ENCODE assay signal across 9 mouse cellular contexts in the genomic region with DNA sequence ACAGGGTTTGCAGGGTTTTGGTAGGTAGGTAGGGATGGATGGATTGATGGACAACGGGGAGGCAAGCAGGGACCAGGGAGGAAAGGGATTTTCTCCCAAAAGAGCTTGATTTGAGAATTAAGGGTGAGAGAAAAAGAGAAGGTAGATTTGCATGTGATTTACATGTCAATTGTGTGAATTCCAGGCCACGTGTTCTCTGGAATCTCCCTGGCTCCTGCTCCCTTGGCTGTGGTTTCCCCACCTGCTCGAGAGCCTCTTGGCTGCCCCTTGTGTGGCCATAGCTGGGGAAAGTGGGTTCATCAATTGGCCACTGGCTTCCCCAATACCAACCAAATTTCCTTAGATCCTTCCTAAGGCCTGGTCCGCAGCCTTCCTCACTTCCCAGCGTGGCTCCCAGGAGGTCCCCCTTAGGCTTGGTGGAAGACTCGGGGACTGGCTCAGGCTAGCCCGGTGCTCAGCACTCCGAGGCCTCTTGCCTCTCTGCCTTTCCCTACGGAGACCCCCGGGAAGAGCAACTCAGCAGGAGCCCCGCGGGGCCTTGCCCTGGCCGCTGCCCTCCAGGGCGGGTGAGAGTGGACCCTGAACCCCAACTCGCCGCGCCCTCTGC. TPM values are rescaled to one million over a fixed set of nuclear protein-coding genes. Genes with fewer than 3 reads are reported as not detected.
DNase-seq lines count a peak whose midpoint lies in the region; ATAC-seq and TF ChIP-seq lines count a peak whose summit lies in the region.
"Had no signal": no experiment of that assay in that cellular context is flagged by ENCODE, and none has a peak within 500 bp of the region (broad histone marks: within the 10 kb centered on the region; RNA-seq: fewer than 3 reads in every experiment).

No protein-coding gene starts in this region.

- H3K4me2 ChIP-seq in liver, embryonic 13.5 days: peak overlapping the region; percentile 51

- peak overlapping the region; percentile 32 for H3K4me3 ChIP-seq in cerebellum, adult 2 months (replicated peaks; ENCODE audit: insufficient read depth, low read depth, low read length)
- peak overlapping the region; percentile 52 for H3K4me3 ChIP-seq in testis, adult 2 months (ENCODE audit: control insufficient read depth, low read depth, low read length)
- H3K4me3 ChIP-seq in liver, embryonic 13.5 days (replicated peaks): peak overlapping the region; percentile 37

- H3K4me1 ChIP-seq in cerebellum, adult 2 months (ENCODE audit: control insufficient read depth, insufficient read depth, low read length): no peaks in the 10 kb centered on the region
- H3K4me1 ChIP-seq in testis, adult 2 months (ENCODE audit: control insufficient read depth, insufficient read depth, low read length): peaks cover 12% of the 10 kb centered on the region
- peaks cover 40% of the 10 kb centered on the region for H3K4me1 ChIP-seq in liver, embryonic 13.5 days (replicated peaks)

- no peak for DNase-seq in cerebellum, adult 2 months
- DNase-seq in testis, postnatal 14 days (ENCODE audit: low spot score): no peak
- DNase-seq in liver, embryonic 13.5 days: no peak
- DNase-seq in right cerebral cortex, postnatal 10 days (ENCODE audit: low spot score in 2 of 2): no peak
- no peak for DNase-seq in ovary, postnatal 10 days (ENCODE audit: low spot score)
- DNase-seq in gastrocnemius, postnatal 14 days: no peak

- no peak for TF ChIP-seq POLR2A in cerebellum, adult 2 months (IDR thresholded peaks at IDR 0.05; ENCODE audit: borderline replicate concordance, insufficient read depth, low read length)
- no peak for TF ChIP-seq POLR2A in testis, adult 2 months (IDR thresholded peaks at IDR 0.05; ENCODE audit: control insufficient read depth, low read depth, low read length)

- no peaks in the 10 kb centered on the region for H3K27me3 ChIP-seq in cerebellum, adult 2 months (ENCODE audit: control insufficient read depth, insufficient read depth, low read length)
- H3K27me3 ChIP-seq in testis, adult 2 months (ENCODE audit: control insufficient read depth, insufficient read depth, low read length): no peaks in the 10 kb centered on the region
- H3K27me3 ChIP-seq in liver, embryonic 13.5 days: peaks cover 80% of the 10 kb centered on the region

- H3K9ac ChIP-seq in liver, embryonic 13.5 days: peak overlapping the region; percentile 2; the same call in 1 of the 2 replicates

- H3K9me3 ChIP-seq in liver, embryonic 13.5 days (replicated peaks): no peaks in the 10 kb centered on the region

- intact Hi-C loops in gastrocnemius, postnatal 14 days (cut with DNase I; ENCODE audit: low total_unique reads): no loop called here

- WGBS in cerebellum, adult 2 months: 25% methylated on average over 17 of the region's 17 CpGs
- 29% methylated on average over 17 of the region's 17 CpGs for WGBS in liver, embryonic 13.5 days (ENCODE audit: insufficient replicate concordance)

- H3K27ac ChIP-seq in cerebellum, adult 2 months (ENCODE audit: insufficient read depth, low read length): peak overlapping the region; percentile 13; the same call in 1 of the 2 replicates
- H3K27ac ChIP-seq in testis, adult 2 months (ENCODE audit: control insufficient read depth, insufficient read depth, low read depth, low read length): no peak overlapping the region
- no peak overlapping the region for H3K27ac ChIP-seq in liver, embryonic 13.5 days

- H3K36me3 ChIP-seq in testis, adult 2 months (ENCODE audit: control insufficient read depth, insufficient read depth, low read length): no peaks in the 10 kb centered on the region
- H3K36me3 ChIP-seq in liver, embryonic 13.5 days: no peaks in the 10 kb centered on the region

- TF ChIP-seq CTCF in cerebellum, adult 2 months (IDR thresholded peaks at IDR 0.05; ENCODE audit: borderline replicate concordance, insufficient read depth, low read depth, low read length): no peak
- TF ChIP-seq CTCF in testis, adult 2 months (IDR thresholded peaks at IDR 0.05; ENCODE audit: control insufficient read depth, insufficient read depth, insufficient replicate concordance, low read depth, low read length): no peak

- no peak for ATAC-seq in cerebellum, adult (ENCODE audit: insufficient number of reproducible peaks, low FRiP score, low TSS enrichment)
- peak; percentile 49 for ATAC-seq in liver, embryonic 13.5 days (ENCODE audit: low read depth)

RNA-seq across cellular contexts. Expression of a gene that starts 14.1 kb away (rescaled TPM):
- polyA plus RNA-seq in cerebellum, adult 2 months (2012; rRNA removed): 15.4 and 18.4 TPM in 2 replicates
- polyA plus RNA-seq in testis, adult 2 months (2012; rRNA removed): 16.4 and 17.9 TPM in 2 replicates
- 13.0 and 15.3 TPM in 2 replicates for polyA plus RNA-seq in liver, embryonic 13.5 days (2015; fragmentation: Nextera tagmentation; extraction: Ambion mirVana)
- 10 to 100 TPM; 13.1 to 13.6 TPM for total RNA-seq in gastrocnemius, postnatal 14 days (2021)

RNA-seq across cellular contexts. Expression of a gene that starts 16.3 kb away (rescaled TPM):
- 1.4 and 2.1 TPM in 2 replicates for polyA plus RNA-seq in cerebellum, adult 2 months (2012; rRNA removed)
- 0.22 and 0.32 TPM in 2 replicates for polyA plus RNA-seq in testis, adult 2 months (2012; rRNA removed)
- polyA plus RNA-seq in liver, embryonic 13.5 days (2015; fragmentation: Nextera tagmentation; extraction: Ambion mirVana): 0.05 and 0.08 TPM in 2 replicates
- under 1 TPM; 0.10 to 0.11 TPM for total RNA-seq in gastrocnemius, postnatal 14 days (2021)

RNA-seq across cellular contexts. Expression of a gene that starts 32.9 kb away (rescaled TPM):
- 12.2 and 13.9 TPM in 2 replicates for polyA plus RNA-seq in cerebellum, adult 2 months (2012; rRNA removed)
- 8.9 and 9.4 TPM in 2 replicates for polyA plus RNA-seq in testis, adult 2 months (2012; rRNA removed)
- polyA plus RNA-seq in liver, embryonic 13.5 days (2015; fragmentation: Nextera tagmentation; extraction: Ambion mirVana): 10.0 and 11.2 TPM in 2 replicates
- total RNA-seq in gastrocnemius, postnatal 14 days (2021): 10 to 100 TPM in 1 of 2 experiments, 1 to 10 TPM in 1; 8.9 to 10.4 TPM

RNA-seq across cellular contexts. Expression of a gene that starts 44.3 kb away (rescaled TPM):
- 1.2 and 1.4 TPM in 2 replicates for polyA plus RNA-seq in cerebellum, adult 2 months (2012; rRNA removed)
- 795 and 824 TPM in 2 replicates for polyA plus RNA-seq in testis, adult 2 months (2012; rRNA removed)
- 0.29 and 0.38 TPM in 2 replicates for polyA plus RNA-seq in liver, embryonic 13.5 days (2015; fragmentation: Nextera tagmentation; extraction: Ambion mirVana)
- not detected for total RNA-seq in gastrocnemius, postnatal 14 days (2021)
- total RNA-seq: hematopoietic stem cell, adult 5-6 weeks had no signal

RNA-seq across cellular contexts. Expression of a gene that starts 44.5 kb away (rescaled TPM):
- polyA plus RNA-seq in cerebellum, adult 2 months (2012; rRNA removed): 83.5 and 88.5 TPM in 2 replicates
- 41.7 and 47.6 TPM in 2 replicates for polyA plus RNA-seq in testis, adult 2 months (2012; rRNA removed)
- polyA plus RNA-seq in liver, embryonic 13.5 days (2015; fragmentation: Nextera tagmentation; extraction: Ambion mirVana): 45.7 and 51.4 TPM in 2 replicates
- 10 to 100 TPM; 39.8 to 44.0 TPM for total RNA-seq in gastrocnemius, postnatal 14 days (2021)
